Mouse (Mus musculus): ENCODE measurements around the gene Ier3. TPM values are rescaled to one million over a fixed set of nuclear protein-coding genes. Genes with fewer than 3 reads are reported as not detected.

Gene Ier3
- polyA plus RNA-seq, 1 experiment from 2014 or later = 13.2 TPM

DNA sequence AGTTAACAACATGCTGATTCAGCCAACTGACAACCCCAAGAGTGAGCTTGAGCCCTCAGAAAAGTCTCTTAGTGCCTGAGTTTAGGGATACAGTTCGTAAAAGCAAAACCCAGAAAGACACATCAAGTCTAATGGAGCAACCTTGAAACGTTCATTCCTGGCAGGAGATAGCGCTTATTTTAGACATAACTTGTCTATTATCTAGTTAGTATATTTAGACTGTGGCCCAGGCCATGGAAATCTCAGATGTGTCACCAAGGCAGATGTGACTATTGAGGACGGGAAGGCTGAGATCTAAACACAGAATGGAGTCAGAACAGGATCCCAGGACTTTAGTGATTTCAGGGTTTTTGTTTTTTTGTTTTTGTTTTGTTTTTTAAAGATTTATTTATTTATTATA is 36.3 kb upstream of the Ier3 start:
- Histone ChIP-seq H3K9me3 (replicated peaks; ENCODE audit: control insufficient read depth, low read length) (no peaks in the 10 kb centered on the region), H3K36me3 (ENCODE audit: control insufficient read depth, insufficient read depth, low read length) (no peaks in the 10 kb centered on the region), H3K4me2 (no peak overlapping the region), H3K27ac (ENCODE audit: low read depth, low read length) (no peak overlapping the region), H3K9ac (ENCODE audit: low read depth, low read length) (no peak overlapping the region), H3K4me1 (ENCODE audit: control insufficient read depth, insufficient read depth, low read length) (0 out of 2 replicates have a peak, but pooled peaks cover 9% of the 10 kb centered on the region), H3K4me3 (ENCODE audit: low read depth, low read length) (no peak overlapping the region), H3K27me3 (ENCODE audit: control insufficient read depth, insufficient read depth, low read length) (no peaks in the 10 kb centered on the region)
- ATAC-seq (replicated peaks; ENCODE audit: insufficient number of reproducible peaks, low FRiP score, low TSS enrichment) = no peak
- 49% methylated on average over 4 of the region's 4 CpGs for WGBS (ENCODE audit: insufficient replicate concordance)

DNA sequence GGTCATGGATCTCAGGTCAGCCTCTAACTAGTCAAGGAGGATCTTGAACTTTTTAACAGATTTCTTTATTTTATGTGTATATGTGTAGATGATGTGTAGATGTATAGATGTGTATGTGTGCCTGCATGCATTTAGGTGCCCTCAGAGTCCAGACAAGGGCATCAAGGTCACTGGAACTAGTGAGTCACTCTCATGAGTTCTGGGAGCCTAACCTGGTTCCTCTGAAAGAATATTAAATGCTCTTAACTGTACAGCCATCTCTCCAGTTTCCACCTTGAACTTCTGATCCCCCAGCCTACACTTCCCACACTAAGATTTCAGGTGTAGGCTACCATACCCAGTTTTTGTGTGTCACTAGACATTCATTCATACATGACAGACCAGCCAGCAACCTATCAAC is 34.0 kb upstream of the Ier3 start:
- no peak for ATAC-seq (replicated peaks; ENCODE audit: insufficient number of reproducible peaks, low FRiP score, low TSS enrichment)
- Histone ChIP-seq H3K4me3 (ENCODE audit: low read depth, low read length) (no peak overlapping the region), H3K4me1 (ENCODE audit: control insufficient read depth, insufficient read depth, low read length) (0 out of 2 replicates have a peak, but pooled peaks cover 9% of the 10 kb centered on the region), H3K36me3 (ENCODE audit: control insufficient read depth, insufficient read depth, low read length) (no peaks in the 10 kb centered on the region), H3K4me2 (no peak overlapping the region), H3K27ac (ENCODE audit: low read depth, low read length) (no peak overlapping the region), H3K9me3 (replicated peaks; ENCODE audit: control insufficient read depth, low read length) (no peaks in the 10 kb centered on the region), H3K27me3 (ENCODE audit: control insufficient read depth, insufficient read depth, low read length) (no peaks in the 10 kb centered on the region), H3K9ac (ENCODE audit: low read depth, low read length) (no peak overlapping the region)

DNA sequence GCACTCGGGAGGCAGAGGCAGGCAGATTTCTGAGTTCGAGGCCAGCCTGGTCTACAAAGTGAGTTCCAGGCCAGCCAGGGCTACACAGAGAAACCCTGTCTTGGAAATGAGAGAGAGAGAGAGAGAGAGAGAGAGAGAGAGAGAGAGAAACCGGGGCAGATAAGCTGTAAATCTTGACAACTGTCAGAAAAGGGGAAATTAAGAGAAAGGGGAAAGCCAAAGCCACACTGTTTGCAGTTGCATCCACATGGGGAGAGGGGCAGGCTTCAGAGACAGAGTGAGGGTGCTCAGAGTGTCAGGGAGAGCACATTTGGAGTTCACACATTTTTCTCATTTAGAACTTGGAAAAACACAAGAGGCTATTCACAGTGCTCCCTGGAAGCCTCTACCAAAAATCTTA is 33.5 kb upstream of the Ier3 start:
- H3K27me3 ChIP-seq (ENCODE audit: control insufficient read depth, insufficient read depth, low read length) = no peaks in the 10 kb centered on the region
- no peaks in the 10 kb centered on the region for H3K36me3 ChIP-seq (ENCODE audit: control insufficient read depth, insufficient read depth, low read length)
- H3K4me3 ChIP-seq (ENCODE audit: low read depth, low read length) = no peak overlapping the region
- no peak overlapping the region for H3K4me2 ChIP-seq
- WGBS (ENCODE audit: insufficient replicate concordance) = 72% methylated on average over 3 of the region's 3 CpGs
- no peak overlapping the region for H3K27ac ChIP-seq (ENCODE audit: low read depth, low read length)
- no peak for ATAC-seq (replicated peaks; ENCODE audit: insufficient number of reproducible peaks, low FRiP score, low TSS enrichment)
- H3K9me3 ChIP-seq (replicated peaks; ENCODE audit: control insufficient read depth, low read length) = no peaks in the 10 kb centered on the region
- H3K4me1 ChIP-seq (ENCODE audit: control insufficient read depth, insufficient read depth, low read length) = 0 out of 2 replicates have a peak, but pooled peaks cover 9% of the 10 kb centered on the region
- no peak overlapping the region for H3K9ac ChIP-seq (ENCODE audit: low read depth, low read length)

DNA sequence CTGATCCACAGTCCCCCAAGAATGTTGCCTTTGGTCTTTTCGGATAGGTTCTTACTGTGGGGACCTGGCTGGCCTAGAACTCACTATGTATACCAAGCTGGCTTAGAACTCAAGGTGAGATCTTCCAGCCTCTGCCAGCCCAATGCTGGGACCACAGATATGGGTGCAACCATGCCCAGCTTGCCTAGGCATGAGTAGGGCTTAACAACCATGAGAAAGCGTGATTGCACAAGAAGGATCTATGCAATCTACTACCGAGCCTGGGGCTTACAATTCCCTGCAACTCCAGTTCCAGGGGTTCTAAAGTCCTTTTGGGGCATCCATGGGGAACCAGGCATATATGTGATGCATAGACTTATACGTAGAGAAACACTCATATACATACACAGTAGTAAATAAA is 30.6 kb upstream of the Ier3 start:
- Histone ChIP-seq H3K27me3 (ENCODE audit: control insufficient read depth, insufficient read depth, low read length) (no peaks in the 10 kb centered on the region), H3K4me2 (no peak overlapping the region), H3K4me1 (ENCODE audit: control insufficient read depth, insufficient read depth, low read length) (no peaks in the 10 kb centered on the region), H3K27ac (ENCODE audit: low read depth, low read length) (no peak overlapping the region), H3K9me3 (replicated peaks; ENCODE audit: control insufficient read depth, low read length) (no peaks in the 10 kb centered on the region), H3K4me3 (ENCODE audit: low read depth, low read length) (no peak overlapping the region), H3K9ac (ENCODE audit: low read depth, low read length) (no peak overlapping the region), H3K36me3 (ENCODE audit: control insufficient read depth, insufficient read depth, low read length) (no peaks in the 10 kb centered on the region)
- 80% methylated on average over 4 of the region's 4 CpGs for WGBS (ENCODE audit: insufficient replicate concordance)
- ATAC-seq (replicated peaks; ENCODE audit: insufficient number of reproducible peaks, low FRiP score, low TSS enrichment) = no peak

DNA sequence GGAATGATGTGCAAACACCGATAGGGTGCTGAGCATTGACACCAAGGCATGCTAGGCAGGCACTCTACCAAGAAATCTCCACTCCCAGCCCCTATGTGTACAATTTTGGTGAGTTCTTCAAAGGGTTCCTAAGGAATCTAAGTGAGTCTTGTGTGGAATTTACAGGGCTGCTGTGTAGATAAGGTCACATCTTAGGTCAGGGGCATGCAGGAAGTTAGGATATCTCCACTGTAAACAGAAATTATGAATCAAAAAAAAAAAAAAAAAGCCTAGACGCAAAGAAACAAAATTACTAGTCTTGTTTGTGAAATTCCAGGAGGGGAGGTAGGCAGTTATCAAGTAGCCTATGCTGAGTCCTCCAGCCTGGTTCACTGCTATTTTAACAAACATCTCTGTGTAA is 28.6 kb upstream of the Ier3 start:
- Histone ChIP-seq H3K36me3 (ENCODE audit: control insufficient read depth, insufficient read depth, low read length) (no peaks in the 10 kb centered on the region; the same call in 1 of the 2 replicates), H3K4me2 (no peak overlapping the region), H3K27ac (ENCODE audit: low read depth, low read length) (no peak overlapping the region), H3K4me3 (ENCODE audit: low read depth, low read length) (no peak overlapping the region), H3K9me3 (replicated peaks; ENCODE audit: control insufficient read depth, low read length) (no peaks in the 10 kb centered on the region), H3K9ac (ENCODE audit: low read depth, low read length) (no peak overlapping the region), H3K4me1 (ENCODE audit: control insufficient read depth, insufficient read depth, low read length) (no peaks in the 10 kb centered on the region), H3K27me3 (ENCODE audit: control insufficient read depth, insufficient read depth, low read length) (no peaks in the 10 kb centered on the region)
- 70% methylated on average over 2 of the region's 2 CpGs for WGBS (ENCODE audit: insufficient replicate concordance)
- no peak for ATAC-seq (replicated peaks; ENCODE audit: insufficient number of reproducible peaks, low FRiP score, low TSS enrichment)

DNA sequence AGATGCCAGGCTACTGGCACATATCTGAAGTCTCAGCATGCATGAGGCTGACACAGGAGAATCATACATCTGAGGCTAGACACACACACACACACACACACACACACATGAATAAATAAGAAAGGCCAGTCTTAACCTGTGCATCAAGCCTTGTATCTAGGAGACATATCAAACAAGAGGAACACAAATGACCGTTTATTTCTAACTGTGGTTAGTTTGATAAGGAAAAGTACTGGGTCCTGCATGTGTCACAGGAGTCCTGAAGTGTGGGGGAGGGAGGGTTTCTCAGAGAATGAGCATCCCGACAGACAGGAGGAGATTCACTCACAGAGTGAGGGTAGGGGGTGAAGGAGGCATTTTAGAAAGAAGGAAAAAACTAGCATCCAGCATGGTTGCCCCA is 26.4 kb upstream of the Ier3 start:
- H3K9ac ChIP-seq (ENCODE audit: low read depth, low read length) = no peak overlapping the region
- no peak for ATAC-seq (replicated peaks; ENCODE audit: insufficient number of reproducible peaks, low FRiP score, low TSS enrichment)
- H3K4me2 ChIP-seq = no peak overlapping the region
- H3K27me3 ChIP-seq (ENCODE audit: control insufficient read depth, insufficient read depth, low read length) = no peaks in the 10 kb centered on the region
- no peaks in the 10 kb centered on the region; the same call in 1 of the 2 replicates for H3K36me3 ChIP-seq (ENCODE audit: control insufficient read depth, insufficient read depth, low read length)
- H3K27ac ChIP-seq (ENCODE audit: low read depth, low read length) = no peak overlapping the region
- H3K9me3 ChIP-seq (replicated peaks; ENCODE audit: control insufficient read depth, low read length) = 0 out of 2 replicates have a peak, but pooled peaks cover 2% of the 10 kb centered on the region
- no peak overlapping the region for H3K4me3 ChIP-seq (ENCODE audit: low read depth, low read length)
- WGBS (ENCODE audit: insufficient replicate concordance) = 30% methylated on average over 2 of the region's 2 CpGs
- H3K4me1 ChIP-seq (ENCODE audit: control insufficient read depth, insufficient read depth, low read length) = no peaks in the 10 kb centered on the region

DNA sequence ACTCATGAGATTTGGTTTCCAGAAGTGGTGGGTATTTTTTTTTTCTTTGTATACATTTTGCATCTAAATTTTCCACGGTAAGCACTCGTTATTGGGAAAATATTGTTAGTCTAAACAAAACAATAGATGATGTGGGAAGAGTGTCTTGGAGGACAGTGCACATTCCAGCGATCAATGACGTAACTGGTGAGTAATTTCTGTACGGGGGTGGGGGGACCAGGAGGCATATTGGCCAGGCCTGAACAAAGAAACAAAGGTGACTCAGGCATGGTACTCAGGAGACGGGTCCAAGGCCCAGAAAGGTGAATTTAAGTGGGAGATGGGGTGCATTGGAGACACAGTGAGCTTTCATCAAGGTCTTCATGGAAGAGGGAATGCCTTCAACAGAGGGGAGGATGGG is 25.8 kb upstream of the Ier3 start:
- WGBS (ENCODE audit: insufficient replicate concordance) = 71% methylated on average over 6 of the region's 6 CpGs
- no peak for ATAC-seq (replicated peaks; ENCODE audit: insufficient number of reproducible peaks, low FRiP score, low TSS enrichment)
- H3K36me3 ChIP-seq (ENCODE audit: control insufficient read depth, insufficient read depth, low read length) = no peaks in the 10 kb centered on the region; the same call in 1 of the 2 replicates

DNA sequence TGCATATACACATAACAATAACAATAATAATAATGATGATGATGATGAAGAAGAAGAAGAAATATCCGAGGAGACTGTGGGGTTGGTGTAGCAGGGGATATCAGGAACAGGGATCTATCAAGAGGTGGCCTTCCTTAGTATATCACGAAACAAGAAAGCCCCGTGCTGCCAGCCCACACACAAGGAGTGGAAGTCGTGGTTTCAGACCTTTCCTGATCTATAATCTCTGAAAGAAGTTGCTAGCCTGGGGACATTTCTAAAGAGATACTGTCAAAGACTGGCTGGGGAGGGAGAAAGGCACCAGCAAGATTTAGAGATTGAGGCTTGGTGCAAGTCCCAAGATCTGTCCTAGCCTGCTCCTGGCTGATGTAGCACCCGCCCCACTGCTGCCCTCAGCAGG is 24.6 kb upstream of the Ier3 start:
- WGBS (ENCODE audit: insufficient replicate concordance) = 67% methylated on average over 5 of the region's 5 CpGs
- Histone ChIP-seq H3K4me1 (ENCODE audit: control insufficient read depth, insufficient read depth, low read length) (no peaks in the 10 kb centered on the region), H3K4me2 (no peak overlapping the region), H3K4me3 (ENCODE audit: low read depth, low read length) (no peak overlapping the region), H3K9me3 (replicated peaks; ENCODE audit: control insufficient read depth, low read length) (0 out of 2 replicates have a peak, but pooled peaks cover 2% of the 10 kb centered on the region), H3K27ac (ENCODE audit: low read depth, low read length) (no peak overlapping the region), H3K36me3 (ENCODE audit: control insufficient read depth, insufficient read depth, low read length) (no peaks in the 10 kb centered on the region; the same call in 1 of the 2 replicates), H3K27me3 (ENCODE audit: control insufficient read depth, insufficient read depth, low read length) (no peaks in the 10 kb centered on the region), H3K9ac (ENCODE audit: low read depth, low read length) (no peak overlapping the region)
- ATAC-seq (replicated peaks; ENCODE audit: insufficient number of reproducible peaks, low FRiP score, low TSS enrichment) = no peak

More for the DNA sequence above, 25.8 kb upstream of the Ier3 start:
- H3K4me2 ChIP-seq = no peak overlapping the region
- H3K9me3 ChIP-seq (replicated peaks; ENCODE audit: control insufficient read depth, low read length) = 0 out of 2 replicates have a peak, but pooled peaks cover 2% of the 10 kb centered on the region
- no peaks in the 10 kb centered on the region for H3K27me3 ChIP-seq (ENCODE audit: control insufficient read depth, insufficient read depth, low read length)
- no peak overlapping the region for H3K4me3 ChIP-seq (ENCODE audit: low read depth, low read length)
- no peak overlapping the region for H3K9ac ChIP-seq (ENCODE audit: low read depth, low read length)
- H3K4me1 ChIP-seq (ENCODE audit: control insufficient read depth, insufficient read depth, low read length) = no peaks in the 10 kb centered on the region
- H3K27ac ChIP-seq (ENCODE audit: low read depth, low read length) = no peak overlapping the region

DNA sequence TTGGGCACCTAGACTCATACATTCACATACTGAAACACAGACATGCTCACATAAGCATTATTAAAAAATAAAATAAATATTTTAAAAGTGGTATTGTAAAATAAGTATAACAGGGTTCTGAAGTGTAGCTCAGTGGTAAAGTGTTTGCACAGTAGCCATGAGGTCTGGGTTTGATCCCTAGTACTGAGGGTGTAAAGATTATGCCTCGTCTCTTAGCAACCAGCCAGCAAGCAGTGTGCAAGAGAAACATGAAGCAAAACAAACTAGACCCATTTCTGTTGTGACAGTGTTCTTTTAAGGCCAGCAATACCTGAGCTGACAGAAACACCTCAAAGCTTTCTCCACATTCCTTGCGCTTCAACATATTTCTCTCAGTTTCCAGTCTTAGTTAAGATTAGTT is 20.6 kb upstream of the Ier3 start:
- Histone ChIP-seq H3K4me1 (ENCODE audit: control insufficient read depth, insufficient read depth, low read length) (no peaks in the 10 kb centered on the region), H3K27ac (ENCODE audit: low read depth, low read length) (no peak overlapping the region), H3K27me3 (ENCODE audit: control insufficient read depth, insufficient read depth, low read length) (no peaks in the 10 kb centered on the region), H3K36me3 (ENCODE audit: control insufficient read depth, insufficient read depth, low read length) (no peaks in the 10 kb centered on the region; the same call in 1 of the 2 replicates), H3K9me3 (replicated peaks; ENCODE audit: control insufficient read depth, low read length) (0 out of 2 replicates have a peak, but pooled peaks cover 2% of the 10 kb centered on the region), H3K4me3 (ENCODE audit: low read depth, low read length) (no peak overlapping the region), H3K4me2 (no peak overlapping the region), H3K9ac (ENCODE audit: low read depth, low read length) (no peak overlapping the region)
- no peak for ATAC-seq (replicated peaks; ENCODE audit: insufficient number of reproducible peaks, low FRiP score, low TSS enrichment)
- 73% methylated on average over 2 of the region's 2 CpGs for WGBS (ENCODE audit: insufficient replicate concordance)

All from heart, embryonic 11.5 days (tissue).